Mouse (Mus musculus) erythroblast, embryonic 14.5 days (primary cell): ENCODE data around the gene Tex9.

Experiments used
- GATA1 ChIP-seq: IDR thresholded peaks from 2 replicates; pipeline ENCODE4 v1.6.1; 2012; ENCODE audit warnings: low read length, inconsistent platforms, mixed read lengths
- TAL1 ChIP-seq: IDR thresholded peaks from 3 replicates; pipeline ENCODE4 v1.6.1; 2012; ENCODE audit warnings: low read length, inconsistent platforms, mixed read lengths

GRCm38 (mm10) chr9:72468616-72469015 is 23.4 kb downstream of the Tex9 start:
- TF ChIP-seq TAL1 = no peak
- TF ChIP-seq GATA1 = no peak
